17 mouse cellular contexts compared by ENCODE assay signal in the genomic region with DNA sequence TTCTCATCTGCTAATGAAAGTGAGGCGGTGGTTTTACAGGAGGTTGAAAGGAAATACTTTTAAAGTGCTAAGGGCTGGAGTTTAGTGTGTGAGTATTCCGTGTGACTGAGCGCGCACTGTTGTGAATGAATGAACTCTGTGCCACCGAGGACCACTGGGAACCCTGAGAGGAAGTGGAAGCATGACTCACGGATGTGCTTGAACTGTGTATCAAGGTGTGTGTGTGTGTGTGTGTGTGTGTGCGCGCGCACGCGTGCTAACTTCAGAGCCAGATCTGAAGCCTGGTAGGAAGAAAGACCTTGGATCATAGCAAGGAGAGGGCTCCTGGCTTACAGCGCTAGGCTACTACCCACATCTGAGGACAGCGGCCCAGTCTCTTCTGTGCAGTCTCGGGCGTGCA.
DNase-seq lines count a peak whose midpoint lies in the region; ATAC-seq and TF ChIP-seq lines count a peak whose summit lies in the region.
"Had no signal": no experiment of that assay in that cellular context is flagged by ENCODE, and none has a peak within 500 bp of the region (broad histone marks: within the 10 kb centered on the region; RNA-seq: fewer than 3 reads in every experiment).

No protein-coding gene starts in this region.

- H3K9me3 ChIP-seq in hindbrain, embryonic 13.5 days = no peaks in the 10 kb centered on the region
- H3K9me3 ChIP-seq in hindbrain, embryonic 10.5 days = no peaks in the 10 kb centered on the region
- no peaks in the 10 kb centered on the region for H3K9me3 ChIP-seq in ES-Bruce4 (replicated peaks; ENCODE audit: control insufficient read depth, insufficient read depth, low read length, poor library complexity, severe bottlenecking)
- no peaks in the 10 kb centered on the region for H3K9me3 ChIP-seq in hindbrain, embryonic 16.5 days (ENCODE audit: control insufficient read depth, low read length)
- H3K9me3 ChIP-seq: forebrain, embryonic 10.5 days; midbrain, embryonic 12.5 days had no signal

- no peak for DNase-seq in hindbrain, embryonic 10.5 days (ENCODE audit: low spot score)
- DNase-seq in layer of hippocampus, adult 2 months (ENCODE audit: low spot score in 2 of 2) = no peak
- DNase-seq in layer of hippocampus, adult 18-20 months (ENCODE audit: low spot score in 2 of 2) = no peak
- DNase-seq in gastrocnemius, adult 8-10 months (ENCODE audit: low spot score in 2 of 2) = no peak
- no peak for DNase-seq in adrenal gland, postnatal 14 days
- DNase-seq: cerebellum, adult 11 months; cerebellum, adult 9-11 months; kidney, adult 8-10 months; lung, embryonic 14.5 days; right cerebral cortex, postnatal 14 days had no signal

- H3K4me2 ChIP-seq in hindbrain, embryonic 13.5 days = no peak overlapping the region
- no peak overlapping the region for H3K4me2 ChIP-seq in hindbrain, embryonic 16.5 days (ENCODE audit: low read length)
- H3K4me2 ChIP-seq: lung, embryonic 14.5 days; midbrain, embryonic 12.5 days had no signal

- H3K9ac ChIP-seq in hindbrain, embryonic 13.5 days = no peak overlapping the region
- H3K9ac ChIP-seq in ES-Bruce4 (ENCODE audit: low read depth, poor library complexity, severe bottlenecking) = no peak overlapping the region
- H3K9ac ChIP-seq in hindbrain, embryonic 16.5 days (ENCODE audit: low read depth, low read length) = no peak overlapping the region
- H3K9ac ChIP-seq: liver, embryonic 14.5 days; lung, embryonic 14.5 days; midbrain, embryonic 12.5 days had no signal

- WGBS in hindbrain, embryonic 13.5 days = 84% methylated on average over 15 of the region's 15 CpGs
- WGBS in hindbrain, embryonic 10.5 days = 88% methylated on average over 15 of the region's 15 CpGs
- 80% methylated on average over 14 of the region's 15 CpGs for WGBS in hindbrain, embryonic 16.5 days

- no peak for TF ChIP-seq CTCF in layer of hippocampus, adult 2 months (conservative IDR thresholded peaks at IDR 0.05)
- no peak for TF ChIP-seq CTCF in ES-Bruce4 (IDR thresholded peaks at IDR 0.05; ENCODE audit: low read depth, low read length)

- no peaks in the 10 kb centered on the region for H3K36me3 ChIP-seq in hindbrain, embryonic 13.5 days
- H3K36me3 ChIP-seq in hindbrain, embryonic 10.5 days = no peaks in the 10 kb centered on the region
- no peaks in the 10 kb centered on the region for H3K36me3 ChIP-seq in ES-Bruce4 (ENCODE audit: control insufficient read depth, insufficient read depth, low read length, poor library complexity, severe bottlenecking)
- no peaks in the 10 kb centered on the region for H3K36me3 ChIP-seq in hindbrain, embryonic 16.5 days (ENCODE audit: control insufficient read depth, insufficient read depth, low read length)
- H3K36me3 ChIP-seq: forebrain, embryonic 10.5 days; midbrain, embryonic 12.5 days had no signal

- H3K27ac ChIP-seq in hindbrain, embryonic 13.5 days = peak overlapping the region; percentile 23; the same call in 1 of the 2 replicates
- H3K27ac ChIP-seq in hindbrain, embryonic 10.5 days = no peak overlapping the region
- H3K27ac ChIP-seq in layer of hippocampus, adult 2 months = peak overlapping the region; percentile 80
- H3K27ac ChIP-seq in ES-Bruce4 (ENCODE audit: insufficient read depth, low read length) = no peak overlapping the region
- H3K27ac ChIP-seq in hindbrain, embryonic 16.5 days (ENCODE audit: low read depth, low read length) = peak overlapping the region; percentile 52; the same call in 1 of the 2 replicates
- H3K27ac ChIP-seq: liver, embryonic 14.5 days; midbrain, embryonic 12.5 days had no signal

- H3K27me3 ChIP-seq in hindbrain, embryonic 13.5 days = no peaks in the 10 kb centered on the region
- no peaks in the 10 kb centered on the region for H3K27me3 ChIP-seq in hindbrain, embryonic 10.5 days (ENCODE audit: insufficient read depth, poor library complexity, severe bottlenecking)
- H3K27me3 ChIP-seq in ES-Bruce4 (ENCODE audit: control insufficient read depth, insufficient read depth, low read length, poor library complexity, severe bottlenecking) = no peaks in the 10 kb centered on the region
- no peaks in the 10 kb centered on the region for H3K27me3 ChIP-seq in hindbrain, embryonic 16.5 days (replicated peaks; ENCODE audit: control insufficient read depth, insufficient read depth, low read length)

- peaks cover 17% of the 10 kb centered on the region; the same call in 1 of the 2 replicates for H3K4me1 ChIP-seq in hindbrain, embryonic 13.5 days (replicated peaks)
- H3K4me1 ChIP-seq in hindbrain, embryonic 10.5 days (replicated peaks) = peaks cover 38% of the 10 kb centered on the region
- no peaks in the 10 kb centered on the region for H3K4me1 ChIP-seq in ES-Bruce4 (ENCODE audit: control insufficient read depth, insufficient read depth, low read length)
- H3K4me1 ChIP-seq in hindbrain, embryonic 16.5 days (ENCODE audit: control insufficient read depth, insufficient read depth, low read depth, low read length) = no peaks in the 10 kb centered on the region; the same call in 1 of the 2 replicates

- H3K4me3 ChIP-seq in hindbrain, embryonic 13.5 days = no peak overlapping the region
- H3K4me3 ChIP-seq in hindbrain, embryonic 10.5 days = no peak overlapping the region
- H3K4me3 ChIP-seq in layer of hippocampus, adult 2 months = peak overlapping the region; percentile 27
- 0 out of 2 replicates have a peak overlapping the region, but pooled peaks have one; percentile 37 for H3K4me3 ChIP-seq in ES-Bruce4 (ENCODE audit: low read depth, low read length)
- H3K4me3 ChIP-seq in hindbrain, embryonic 16.5 days (ENCODE audit: low read length) = no peak overlapping the region
- H3K4me3 ChIP-seq: forebrain, embryonic 10.5 days; midbrain, embryonic 12.5 days had no signal

- ATAC-seq in hindbrain, embryonic 13.5 days (ENCODE audit: low FRiP score) = no peak
- ATAC-seq in hindbrain, embryonic 16.5 days = no peak
- ATAC-seq: inflammation-experienced regulatory T-cells, adult 6 months had no signal

- no peak for TF ChIP-seq EP300 in ES-Bruce4 (IDR thresholded peaks at IDR 0.05; ENCODE audit: insufficient read depth, low read depth, low read length)

- TF ChIP-seq POLR2A in ES-Bruce4 (IDR thresholded peaks at IDR 0.05; ENCODE audit: insufficient read depth, low read length) = no peak

Comparison
In these comparisons a context has a peak if more than half of its experiments do, and no peak if none do; other contexts are left out.
1. H3K27ac ChIP-seq: peak in hindbrain, embryonic 13.5 days (single experiment), layer of hippocampus, adult 2 months (single experiment) and hindbrain, embryonic 16.5 days (single experiment); none in hindbrain, embryonic 10.5 days (single experiment) and ES-Bruce4 (single experiment).
2. H3K4me3 ChIP-seq: peak in layer of hippocampus, adult 2 months (single experiment) and ES-Bruce4 (single experiment); none in hindbrain, embryonic 13.5 days (single experiment), hindbrain, embryonic 10.5 days (single experiment) and hindbrain, embryonic 16.5 days (single experiment).